Mouse (Mus musculus) embryo, embryonic 11 days (tissue): ENCODE measurements at regions not wholly inside any gene's neighbourhood (a gene's known extent, or its start where the extent isn't known, plus 50 kb on each side); places are given as distances from the start of the nearest gene placed in this dataset.

Experiments
- DNase-seq: peaks from one replicate; pipeline ENCODE4 v3.0.0-alpha.2; 2015

GRCm38 (mm10) chr10:99900955-99901835 is 114.2 kb upstream of the Kitl start:
- DNase-seq, result no peak

GRCm38 (mm10) chr10:99893999-99894398 is 121.4 kb upstream of the Kitl start:
- peak; percentile 29 for DNase-seq

- no peak for DNase-seq
These were observed 123.5 kb upstream of the Kitl start for GRCm38 (mm10) chr10:99891899-99892298.

GRCm38 (mm10) chr10:99881901-99882300 is 122.4 kb upstream of the Csl start:
- DNase-seq, result no peak

GRCm38 (mm10) chr10:99879362-99879761 is 119.9 kb upstream of the Csl start:
- peak; percentile 17 for DNase-seq

- DNase-seq, result no peak
These were observed 105.3 kb upstream of the Csl start for GRCm38 (mm10) chr10:99864711-99865110.

- peak; percentile 27 for DNase-seq
These were observed 101.0 kb upstream of the Csl start for GRCm38 (mm10) chr10:99860322-99861089.

GRCm38 (mm10) chr10:99844110-99844509 is 84.7 kb upstream of the Csl start:
- no peak for DNase-seq

- no peak for DNase-seq
These were observed 81.8 kb upstream of the Csl start for GRCm38 (mm10) chr10:99841167-99841843.

GRCm38 (mm10) chr10:99840179-99840876 is 80.9 kb upstream of the Csl start:
- no peak for DNase-seq

GRCm38 (mm10) chr10:99836835-99837412 is 77.5 kb upstream of the Csl start:
- DNase-seq, result no peak

GRCm38 (mm10) chr10:99834905-99835633 is 75.6 kb upstream of the Csl start:
- DNase-seq, result no peak

GRCm38 (mm10) chr10:99829974-99830373 is 70.5 kb upstream of the Csl start:
- DNase-seq, result no peak

- no peak for DNase-seq
These were observed 68.0 kb upstream of the Csl start for GRCm38 (mm10) chr10:99827476-99827875.

- DNase-seq, result no peak
These were observed 66.4 kb upstream of the Csl start for GRCm38 (mm10) chr10:99825881-99826280.

GRCm38 (mm10) chr10:99812069-99812650 is 52.7 kb upstream of the Csl start:
- DNase-seq, result peak; percentile 37

- no peak for DNase-seq
These were observed 52.0 kb upstream of the Csl start for GRCm38 (mm10) chr10:99811430-99811829.
